Mouse (Mus musculus): ENCODE measurements at regions not wholly inside any gene's neighbourhood (a gene's known extent, or its start where the extent isn't known, plus 50 kb on each side); places are given as distances from the start of the nearest gene placed in this dataset.

GRCm38 (mm10) chr11:22573166-22573565 is 61.3 kb downstream of the Tmem17 start:
- Histone ChIP-seq H3K9ac (ENCODE audit: insufficient read depth, low read depth, low read length, poor library complexity, severe bottlenecking) (no peak overlapping the region), H3K27ac (ENCODE audit: insufficient read depth, low read depth, low read length, poor library complexity, severe bottlenecking) (peak overlapping the region; percentile 18; the same call in 1 of the 2 replicates), H3K36me3 (ENCODE audit: control insufficient read depth, insufficient read depth, low read length, poor library complexity, severe bottlenecking) (no peaks in the 10 kb centered on the region), H3K9me3 (ENCODE audit: control insufficient read depth, insufficient read depth, low read depth, low read length) (peaks cover 12% of the 10 kb centered on the region), H3K4me3 (ENCODE audit: insufficient read depth in 1 of 2, low read depth in 1 of 2, low read length in 2 of 2, poor library complexity in 1 of 2, severe bottlenecking in 1 of 2) (no peak overlapping the region), H3K4me1 (ENCODE audit: control insufficient read depth in 2 of 2, insufficient read depth in 2 of 2, low read length in 2 of 2, poor library complexity in 1 of 2) (peaks cover 0 to 4% of the 10 kb centered on the region in 2 experiments; a peak in 2 of 4 replicates)
- TF ChIP-seq MAFK (IDR thresholded peaks at IDR 0.05; ENCODE audit: insufficient read depth, low read depth, low read length) (no peak), HCFC1 (IDR thresholded peaks at IDR 0.05; ENCODE audit: borderline replicate concordance, insufficient read depth, low read length) (no peak), ZNF384 (IDR thresholded peaks at IDR 0.05; ENCODE audit: low read depth, low read length) (no peak), CHD2 (IDR thresholded peaks at IDR 0.05; ENCODE audit: low read depth, low read length) (no peak), ZC3H11A (IDR thresholded peaks at IDR 0.05; ENCODE audit: borderline replicate concordance, low read depth, low read length) (no peak)
- peak; percentile 60 for DNase-seq (ENCODE audit: low read depth, low spot score)
- in situ Hi-C loops (cut with MboI; ENCODE audit: low sequenced_read_pairs in 2 of 2, unreplicated experiment in 2 of 2), result no loop called here

GRCm38 (mm10) chr11:22573802-22574201 is 61.9 kb downstream of the Tmem17 start:
- in situ Hi-C loops (cut with MboI; ENCODE audit: low sequenced_read_pairs in 2 of 2, unreplicated experiment in 2 of 2), result no loop called here
- Histone ChIP-seq H3K27ac (ENCODE audit: insufficient read depth, low read depth, low read length, poor library complexity, severe bottlenecking) (no peak overlapping the region), H3K9ac (ENCODE audit: insufficient read depth, low read depth, low read length, poor library complexity, severe bottlenecking) (no peak overlapping the region), H3K36me3 (ENCODE audit: control insufficient read depth, insufficient read depth, low read length, poor library complexity, severe bottlenecking) (no peaks in the 10 kb centered on the region), H3K4me3 (ENCODE audit: insufficient read depth in 1 of 2, low read depth in 1 of 2, low read length in 2 of 2, poor library complexity in 1 of 2, severe bottlenecking in 1 of 2) (no peak overlapping the region), H3K4me1 (ENCODE audit: control insufficient read depth in 2 of 2, insufficient read depth in 2 of 2, low read length in 2 of 2, poor library complexity in 1 of 2) (peaks cover 0 to 4% of the 10 kb centered on the region in 2 experiments; a peak in 2 of 4 replicates), H3K9me3 (ENCODE audit: control insufficient read depth, insufficient read depth, low read depth, low read length) (peaks cover 12% of the 10 kb centered on the region)
- TF ChIP-seq ZNF384 (IDR thresholded peaks at IDR 0.05; ENCODE audit: low read depth, low read length) (no peak), ZC3H11A (IDR thresholded peaks at IDR 0.05; ENCODE audit: borderline replicate concordance, low read depth, low read length) (no peak), HCFC1 (IDR thresholded peaks at IDR 0.05; ENCODE audit: borderline replicate concordance, insufficient read depth, low read length) (no peak), MAFK (IDR thresholded peaks at IDR 0.05; ENCODE audit: insufficient read depth, low read depth, low read length) (no peak), CHD2 (IDR thresholded peaks at IDR 0.05; ENCODE audit: low read depth, low read length) (no peak)
- no peak for DNase-seq (ENCODE audit: low read depth, low spot score)

GRCm38 (mm10) chr11:22574506-22574905 is 62.6 kb downstream of the Tmem17 start:
- peaks cover 0 to 4% of the 10 kb centered on the region in 2 experiments; a peak in 2 of 4 replicates for H3K4me1 ChIP-seq (ENCODE audit: control insufficient read depth in 2 of 2, insufficient read depth in 2 of 2, low read length in 2 of 2, poor library complexity in 1 of 2)
- no peak for TF ChIP-seq CHD2 (IDR thresholded peaks at IDR 0.05; ENCODE audit: low read depth, low read length)
- no peak for TF ChIP-seq ZNF384 (IDR thresholded peaks at IDR 0.05; ENCODE audit: low read depth, low read length)
- TF ChIP-seq ZC3H11A (IDR thresholded peaks at IDR 0.05; ENCODE audit: borderline replicate concordance, low read depth, low read length), result no peak
- TF ChIP-seq HCFC1 (IDR thresholded peaks at IDR 0.05; ENCODE audit: borderline replicate concordance, insufficient read depth, low read length), result no peak
- TF ChIP-seq MAFK (IDR thresholded peaks at IDR 0.05; ENCODE audit: insufficient read depth, low read depth, low read length), result no peak
- H3K9ac ChIP-seq (ENCODE audit: insufficient read depth, low read depth, low read length, poor library complexity, severe bottlenecking), result no peak overlapping the region
- no peaks in the 10 kb centered on the region for H3K36me3 ChIP-seq (ENCODE audit: control insufficient read depth, insufficient read depth, low read length, poor library complexity, severe bottlenecking)
- in situ Hi-C loops (cut with MboI; ENCODE audit: low sequenced_read_pairs in 2 of 2, unreplicated experiment in 2 of 2), result no loop called here
- no peak for DNase-seq (ENCODE audit: low read depth, low spot score)
- peaks cover 12% of the 10 kb centered on the region for H3K9me3 ChIP-seq (ENCODE audit: control insufficient read depth, insufficient read depth, low read depth, low read length)
- no peak overlapping the region for H3K27ac ChIP-seq (ENCODE audit: insufficient read depth, low read depth, low read length, poor library complexity, severe bottlenecking)
- no peak overlapping the region for H3K4me3 ChIP-seq (ENCODE audit: insufficient read depth in 1 of 2, low read depth in 1 of 2, low read length in 2 of 2, poor library complexity in 1 of 2, severe bottlenecking in 1 of 2)

- Histone ChIP-seq H3K4me3 (ENCODE audit: insufficient read depth in 1 of 2, low read depth in 1 of 2, low read length in 2 of 2, poor library complexity in 1 of 2, severe bottlenecking in 1 of 2) (no peak overlapping the region), H3K9ac (ENCODE audit: insufficient read depth, low read depth, low read length, poor library complexity, severe bottlenecking) (no peak overlapping the region), H3K36me3 (ENCODE audit: control insufficient read depth, insufficient read depth, low read length, poor library complexity, severe bottlenecking) (no peaks in the 10 kb centered on the region), H3K4me1 (ENCODE audit: control insufficient read depth in 2 of 2, insufficient read depth in 2 of 2, low read length in 2 of 2, poor library complexity in 1 of 2) (peaks cover 0 to 15% of the 10 kb centered on the region in 2 experiments; a peak in 3 of 4 replicates), H3K9me3 (ENCODE audit: control insufficient read depth, insufficient read depth, low read depth, low read length) (peaks cover 12% of the 10 kb centered on the region), H3K27ac (ENCODE audit: insufficient read depth, low read depth, low read length, poor library complexity, severe bottlenecking) (no peak overlapping the region; the same call in 1 of the 2 replicates)
- DNase-seq (ENCODE audit: low read depth, low spot score), result no peak
- TF ChIP-seq ZC3H11A (IDR thresholded peaks at IDR 0.05; ENCODE audit: borderline replicate concordance, low read depth, low read length) (no peak), CHD2 (IDR thresholded peaks at IDR 0.05; ENCODE audit: low read depth, low read length) (no peak), MAFK (IDR thresholded peaks at IDR 0.05; ENCODE audit: insufficient read depth, low read depth, low read length) (no peak), HCFC1 (IDR thresholded peaks at IDR 0.05; ENCODE audit: borderline replicate concordance, insufficient read depth, low read length) (no peak), ZNF384 (IDR thresholded peaks at IDR 0.05; ENCODE audit: low read depth, low read length) (no peak)
- in situ Hi-C loops (cut with MboI; ENCODE audit: low sequenced_read_pairs in 2 of 2, unreplicated experiment in 2 of 2), result no loop called here
Observed at GRCm38 (mm10) chr11:22584100-22584487, 72.2 kb downstream of the Tmem17 start.

Data from ES-E14 (cell line).